Mouse (Mus musculus) fibroblast of lung, adult 2 months (primary cell): Measurements from ENCODE around the gene Insl6.

Experiments
- DNase-seq: peaks from one replicate; pipeline ENCODE4 v3.0.0-alpha.2; 2011; ENCODE audit warnings: low read depth

Insl6 gene

GRCm38 (mm10) chr19:29287863-29288262 lies 37.3 kb downstream of the Insl6 start:
- no peak for DNase-seq

- no peak for DNase-seq
Measured at GRCm38 (mm10) chr19:29285451-29285869, 39.7 kb downstream of the Insl6 start.

- DNase-seq: no peak
Measured at GRCm38 (mm10) chr19:29278944-29279587, 46.1 kb downstream of the Insl6 start.

DNA sequence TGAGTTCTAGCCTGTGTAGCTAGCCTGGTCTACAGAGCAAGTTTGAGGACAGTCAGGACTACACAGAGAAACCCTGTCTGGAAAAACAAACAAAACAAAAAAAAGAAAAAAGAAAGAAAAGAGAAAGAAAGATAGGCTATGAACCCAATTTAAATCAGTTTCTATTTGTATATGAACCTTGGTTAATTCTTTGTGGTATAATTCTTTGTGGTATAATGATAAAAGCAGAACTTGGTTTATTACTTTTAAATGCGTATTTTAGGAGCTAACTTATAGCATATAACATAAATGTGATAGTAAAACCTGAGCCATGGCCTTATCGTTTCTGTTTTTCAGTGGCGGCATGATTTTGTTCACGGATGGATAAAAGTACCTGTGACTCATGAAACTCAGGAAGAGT lies 48.7 kb downstream of the Insl6 start:
- no peak for DNase-seq

- DNase-seq: no peak
Measured at GRCm38 (mm10) chr19:29272011-29272809, 52.9 kb downstream of the Insl6 start.
